Mouse (Mus musculus): ENCODE data around the gene Clec4f. TPM values are rescaled to one million over a fixed set of nuclear protein-coding genes. Genes with fewer than 3 reads are reported as not detected.
A peak's percentile ranks its signal among the peaks of the same experiment; 100 is the strongest.

The Clec4f gene
- total RNA-seq, 1 experiment: not detected

- Histone ChIP-seq H3K4me1 (ENCODE audit: control insufficient read depth in 2 of 2, insufficient read depth in 2 of 2, low read length in 2 of 2, poor library complexity in 1 of 2) (peaks cover 0 to 1% of the 10 kb centered on the region in 2 experiments; a peak in 1 of 4 replicates), H3K27ac (ENCODE audit: insufficient read depth, low read depth, low read length, poor library complexity, severe bottlenecking) (no peak overlapping the region), H3K9ac (ENCODE audit: insufficient read depth, low read depth, low read length, poor library complexity, severe bottlenecking) (no peak overlapping the region; the same call in 1 of the 2 replicates), H3K4me3 (ENCODE audit: insufficient read depth in 1 of 2, low read depth in 1 of 2, low read length in 2 of 2, poor library complexity in 1 of 2, severe bottlenecking in 1 of 2) (peak overlapping the region; percentile 54 to 75), H3K36me3 (ENCODE audit: control insufficient read depth, insufficient read depth, low read length, poor library complexity, severe bottlenecking) (no peaks in the 10 kb centered on the region), H3K9me3 (ENCODE audit: control insufficient read depth, insufficient read depth, low read depth, low read length) (no peaks in the 10 kb centered on the region)
- peak; percentile 64 for DNase-seq (ENCODE audit: low read depth, low spot score)
- TF ChIP-seq MAFK (IDR thresholded peaks at IDR 0.05; ENCODE audit: insufficient read depth, low read depth, low read length) (no peak), ZC3H11A (IDR thresholded peaks at IDR 0.05; ENCODE audit: borderline replicate concordance, low read depth, low read length) (no peak), HCFC1 (IDR thresholded peaks at IDR 0.05; ENCODE audit: borderline replicate concordance, insufficient read depth, low read length) (no peak), ZNF384 (IDR thresholded peaks at IDR 0.05; ENCODE audit: low read depth, low read length) (no peak), CHD2 (IDR thresholded peaks at IDR 0.05; ENCODE audit: low read depth, low read length) (no peak)
- in situ Hi-C loops (cut with MboI; ENCODE audit: low sequenced_read_pairs in 2 of 2, unreplicated experiment in 2 of 2): no loop called here
Observed at GRCm38 (mm10) chr6:83598646-83599045, 57.3 kb downstream of the Clec4f start.

GRCm38 (mm10) chr6:83597988-83598387, 58.0 kb downstream of the Clec4f start:
- in situ Hi-C loops (cut with MboI; ENCODE audit: low sequenced_read_pairs in 2 of 2, unreplicated experiment in 2 of 2): no loop called here
- TF ChIP-seq ZNF384 (IDR thresholded peaks at IDR 0.05; ENCODE audit: low read depth, low read length) (no peak), HCFC1 (IDR thresholded peaks at IDR 0.05; ENCODE audit: borderline replicate concordance, insufficient read depth, low read length) (no peak)

DNA sequence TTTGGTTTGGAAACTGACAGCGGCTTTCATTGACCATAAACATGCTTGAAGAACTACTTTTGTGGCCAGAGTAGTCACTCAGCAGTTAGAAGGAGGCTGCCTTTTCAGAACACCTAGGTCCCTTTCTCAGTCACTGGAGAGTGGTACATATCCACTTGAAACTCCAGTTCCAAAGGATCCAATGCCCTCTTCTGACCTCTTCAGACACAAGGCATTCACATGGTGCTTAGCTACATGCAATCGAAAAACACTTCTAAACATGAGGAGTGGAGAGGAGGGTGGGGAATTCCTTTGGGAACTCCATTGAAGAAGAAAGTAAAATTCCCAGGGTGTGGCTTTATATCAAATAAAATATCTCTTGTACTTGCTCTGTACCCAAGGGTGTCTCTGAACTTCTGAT, 61.0 kb downstream of the Clec4f start:
- no peak for TF ChIP-seq MAFK (IDR thresholded peaks at IDR 0.05; ENCODE audit: insufficient read depth, low read depth, low read length)
- TF ChIP-seq CHD2 (IDR thresholded peaks at IDR 0.05; ENCODE audit: low read depth, low read length): no peak
- no peak for TF ChIP-seq ZNF384 (IDR thresholded peaks at IDR 0.05; ENCODE audit: low read depth, low read length)
- TF ChIP-seq ZC3H11A (IDR thresholded peaks at IDR 0.05; ENCODE audit: borderline replicate concordance, low read depth, low read length): no peak
- no peak for TF ChIP-seq HCFC1 (IDR thresholded peaks at IDR 0.05; ENCODE audit: borderline replicate concordance, insufficient read depth, low read length)
- no peak overlapping the region for H3K9ac ChIP-seq (ENCODE audit: insufficient read depth, low read depth, low read length, poor library complexity, severe bottlenecking)
- no peaks in the 10 kb centered on the region for H3K9me3 ChIP-seq (ENCODE audit: control insufficient read depth, insufficient read depth, low read depth, low read length)
- DNase-seq (ENCODE audit: low read depth, low spot score): no peak
- no peaks in the 10 kb centered on the region for H3K36me3 ChIP-seq (ENCODE audit: control insufficient read depth, insufficient read depth, low read length, poor library complexity, severe bottlenecking)
- in situ Hi-C loops (cut with MboI; ENCODE audit: low sequenced_read_pairs in 2 of 2, unreplicated experiment in 2 of 2): no loop called here
- no peak overlapping the region for H3K27ac ChIP-seq (ENCODE audit: insufficient read depth, low read depth, low read length, poor library complexity, severe bottlenecking)
- peaks cover 0 to 1% of the 10 kb centered on the region in 2 experiments; a peak in 1 of 4 replicates for H3K4me1 ChIP-seq (ENCODE audit: control insufficient read depth in 2 of 2, insufficient read depth in 2 of 2, low read length in 2 of 2, poor library complexity in 1 of 2)
- H3K4me3 ChIP-seq (ENCODE audit: insufficient read depth in 1 of 2, low read depth in 1 of 2, low read length in 2 of 2, poor library complexity in 1 of 2, severe bottlenecking in 1 of 2): no peak overlapping the region

More at GRCm38 (mm10) chr6:83597988-83598387, 58.0 kb downstream of the Clec4f start:
- H3K4me1 ChIP-seq (ENCODE audit: control insufficient read depth in 2 of 2, insufficient read depth in 2 of 2, low read length in 2 of 2, poor library complexity in 1 of 2): peaks cover 0 to 1% of the 10 kb centered on the region in 2 experiments; a peak in 1 of 4 replicates
- H3K36me3 ChIP-seq (ENCODE audit: control insufficient read depth, insufficient read depth, low read length, poor library complexity, severe bottlenecking): no peaks in the 10 kb centered on the region
- DNase-seq (ENCODE audit: low read depth, low spot score): no peak
- H3K9ac ChIP-seq (ENCODE audit: insufficient read depth, low read depth, low read length, poor library complexity, severe bottlenecking): no peak overlapping the region
- H3K27ac ChIP-seq (ENCODE audit: insufficient read depth, low read depth, low read length, poor library complexity, severe bottlenecking): no peak overlapping the region
- H3K4me3 ChIP-seq (ENCODE audit: insufficient read depth in 1 of 2, low read depth in 1 of 2, low read length in 2 of 2, poor library complexity in 1 of 2, severe bottlenecking in 1 of 2): no peak overlapping the region
- H3K9me3 ChIP-seq (ENCODE audit: control insufficient read depth, insufficient read depth, low read depth, low read length): no peaks in the 10 kb centered on the region

Other genes with a start within 250 kb of the Clec4f start
- gene Tet3, start 197.1 kb downstream of the Clec4f start, total RNA-seq (2012; rRNA removed): 5.1 and 6.0 TPM in 2 replicates
- gene Dguok, start 149.2 kb downstream of the Clec4f start, total RNA-seq (2012; rRNA removed): 21.4 and 21.9 TPM in 2 replicates
- 1.6 and 6.6 TPM in 2 replicates for gene Actg2, start 119.9 kb downstream of the Clec4f start, total RNA-seq (2012; rRNA removed)
- gene Stambp, start 83.5 kb downstream of the Clec4f start, total RNA-seq (2012; rRNA removed): 2.0 and 2.3 TPM in 2 replicates
- not detected in 2 replicates for gene Cd207, start 21.7 kb upstream of the Clec4f start, total RNA-seq (2012; rRNA removed)
- gene Vax2, start 55.1 kb upstream of the Clec4f start, total RNA-seq (2012; rRNA removed): 0.69 and 2.1 TPM in 2 replicates
- not detected in 2 replicates for gene Atp6v1b1, start 86.8 kb upstream of the Clec4f start, total RNA-seq (2012; rRNA removed)
- gene Ankrd53, start 106.5 kb upstream of the Clec4f start, total RNA-seq (2012; rRNA removed): 0.16 and 0.18 TPM in 2 replicates
- gene Tex261, start 119.6 kb upstream of the Clec4f start, total RNA-seq (2012; rRNA removed): 61.6 and 70.9 TPM in 2 replicates
- 18.0 and 22.2 TPM in 2 replicates for gene Nagk, start 138.8 kb upstream of the Clec4f start, total RNA-seq (2012; rRNA removed)
- 48.9 and 57.8 TPM in 2 replicates for gene Paip2b, start 175.6 kb upstream of the Clec4f start, total RNA-seq (2012; rRNA removed)
- gene Zfp638, start 210.9 kb upstream of the Clec4f start, total RNA-seq (2012; rRNA removed): 96.6 and 129 TPM in 2 replicates